Mouse (Mus musculus) kidney, embryonic 16.5 days (tissue): ENCODE results near the gene Epb41l2. TPM values are rescaled to one million over a fixed set of nuclear protein-coding genes. Genes with fewer than 3 reads are reported as not detected.

Source experiments
- ATAC-seq: fragments of 200-750 bp; cut with Nextera tagmentation; 2 replicates; pipeline ENCODE4 v1.8.0; 2017; ENCODE audit warnings: moderate TSS enrichment; ENCODE audit not compliant: low FRiP score, low TSS enrichment
- H3K27ac ChIP-seq: fragments of 300-500 bp; sonication (generic); 2 replicates; pipeline ENCODE4 v1.5.1; 2014; ENCODE audit warnings: low read length
- H3K27me3 ChIP-seq: fragments of 300-500 bp; sonication (generic); 2 replicates; pipeline ENCODE4 v1.6.1; 2014; ENCODE audit warnings: low read length, control low read depth, mixed read lengths; ENCODE audit not compliant: insufficient read depth
- H3K36me3 ChIP-seq: fragments of 300-500 bp; sonication (generic); 2 replicates; pipeline ENCODE4 v1.6.1; 2014; ENCODE audit warnings: low read length, control low read depth, mixed read lengths; ENCODE audit not compliant: insufficient read depth
- H3K4me1 ChIP-seq: fragments of 300-500 bp; sonication (generic); 2 replicates; pipeline ENCODE4 v1.6.1; 2014; ENCODE audit warnings: low read length, control low read depth, mixed read lengths; ENCODE audit not compliant: insufficient read depth
- H3K4me2 ChIP-seq: fragments of 300-500 bp; sonication (generic); replicated peaks from 2 replicates; pipeline ENCODE4 v1.6.1; 2014; ENCODE audit warnings: low read depth, low read length
- H3K4me3 ChIP-seq: fragments of 300-500 bp; sonication (generic); 2 replicates; pipeline ENCODE4 v1.5.1; 2014; ENCODE audit warnings: mild to moderate bottlenecking, low read length
- H3K9ac ChIP-seq: fragments of 300-500 bp; sonication (generic); replicated peaks from 2 replicates; pipeline ENCODE4 v1.6.1; 2014; ENCODE audit warnings: low read length
- H3K9me3 ChIP-seq: fragments of 300-500 bp; sonication (generic); 2 replicates; pipeline ENCODE4 v1.6.1; 2016; ENCODE audit warnings: low read length, control low read depth
- WGBS: fragments of 180-500 bp; shearing (Covaris S2); extraction: QIAGEN DNeasy Blood & Tissue Kit; methylation state at CpG from one replicate; pipeline ENCODE4 v1.1.7; 2014; 5-methylcytosine and 5-hydroxymethylcytosine counted together
- polyA plus RNA-seq: library from polyadenylated mRNA; unstranded; fragments of >200 nt; fragmentation: Nextera tagmentation; extraction: Ambion mirVana; gene quantifications from 2 replicates; pipeline ENCODE4 v1.2.1, GENCODE M21; 2015

Gene Epb41l2
- polyA plus RNA-seq, 1 experiment from 2014 or later, result 74.9 TPM

DNA sequence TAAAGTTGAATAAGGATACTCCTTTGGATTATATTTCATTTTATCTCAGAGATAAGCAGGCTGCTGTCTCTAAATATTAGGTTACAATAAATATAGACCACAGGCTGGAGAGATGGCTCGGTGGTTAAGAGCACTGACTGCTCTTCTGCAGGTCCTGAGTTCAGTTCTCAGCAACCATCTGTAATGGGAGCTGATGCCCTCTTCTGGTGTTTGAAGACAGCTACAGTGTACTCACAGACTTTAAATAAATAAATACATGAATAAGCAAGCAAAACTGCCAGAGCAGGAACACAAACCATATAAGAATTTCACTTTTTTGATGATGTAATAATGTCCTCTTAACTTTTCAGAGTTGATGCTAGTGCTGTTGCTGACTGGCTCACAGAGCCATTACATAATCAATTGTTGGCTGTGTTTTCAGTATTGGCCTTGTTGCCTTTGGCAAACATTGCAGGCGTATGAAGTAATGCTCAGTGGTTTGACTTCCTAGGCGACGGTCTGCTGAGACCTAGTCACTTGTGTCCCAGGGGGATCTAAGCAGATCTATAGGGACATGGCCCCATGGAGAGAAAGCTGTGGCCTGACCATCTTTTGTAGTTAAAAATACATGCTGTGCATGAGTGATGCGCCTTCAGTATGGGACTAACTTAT is 35.8 kb downstream of the Epb41l2 start:
- Histone ChIP-seq H3K36me3 (no peaks in the 10 kb centered on the region), H3K9ac (no peak overlapping the region), H3K9me3 (no peaks in the 10 kb centered on the region), H3K27me3 (no peaks in the 10 kb centered on the region), H3K27ac (no peak overlapping the region), H3K4me2 (no peak overlapping the region), H3K4me3 (no peak overlapping the region), H3K4me1 (peaks cover 22% of the 10 kb centered on the region)
- ATAC-seq, result no peak
- WGBS, result 81% methylated on average over 5 of the region's 5 CpGs

DNA sequence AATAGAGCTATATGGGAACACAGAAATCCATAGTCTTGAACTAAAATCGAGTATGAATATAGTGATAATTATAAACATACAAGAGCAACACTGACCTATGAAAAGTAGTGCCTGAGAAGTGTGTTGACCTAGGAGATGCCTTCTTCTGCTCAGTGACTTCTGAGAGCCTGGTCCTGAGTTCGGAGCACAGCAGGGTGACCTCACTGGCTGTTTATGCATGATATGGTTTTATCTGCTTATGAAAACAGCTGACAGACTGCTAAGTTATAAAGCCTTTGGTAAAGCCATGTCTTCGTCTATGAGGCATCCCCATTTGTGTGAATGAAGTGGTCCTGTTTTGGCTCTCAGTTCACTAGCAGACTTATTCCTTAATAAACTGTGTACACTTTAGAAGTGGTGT is 37.3 kb downstream of the Epb41l2 start:
- WGBS, result 84% methylated on average over 3 of the region's 3 CpGs
- no peak overlapping the region for H3K4me2 ChIP-seq
- H3K9me3 ChIP-seq, result no peaks in the 10 kb centered on the region
- ATAC-seq, result no peak
- H3K4me1 ChIP-seq, result peaks cover 28% of the 10 kb centered on the region
- H3K27me3 ChIP-seq, result no peaks in the 10 kb centered on the region
- H3K27ac ChIP-seq, result no peak overlapping the region
- H3K4me3 ChIP-seq, result no peak overlapping the region
- H3K9ac ChIP-seq, result no peak overlapping the region
- H3K36me3 ChIP-seq, result no peaks in the 10 kb centered on the region

DNA sequence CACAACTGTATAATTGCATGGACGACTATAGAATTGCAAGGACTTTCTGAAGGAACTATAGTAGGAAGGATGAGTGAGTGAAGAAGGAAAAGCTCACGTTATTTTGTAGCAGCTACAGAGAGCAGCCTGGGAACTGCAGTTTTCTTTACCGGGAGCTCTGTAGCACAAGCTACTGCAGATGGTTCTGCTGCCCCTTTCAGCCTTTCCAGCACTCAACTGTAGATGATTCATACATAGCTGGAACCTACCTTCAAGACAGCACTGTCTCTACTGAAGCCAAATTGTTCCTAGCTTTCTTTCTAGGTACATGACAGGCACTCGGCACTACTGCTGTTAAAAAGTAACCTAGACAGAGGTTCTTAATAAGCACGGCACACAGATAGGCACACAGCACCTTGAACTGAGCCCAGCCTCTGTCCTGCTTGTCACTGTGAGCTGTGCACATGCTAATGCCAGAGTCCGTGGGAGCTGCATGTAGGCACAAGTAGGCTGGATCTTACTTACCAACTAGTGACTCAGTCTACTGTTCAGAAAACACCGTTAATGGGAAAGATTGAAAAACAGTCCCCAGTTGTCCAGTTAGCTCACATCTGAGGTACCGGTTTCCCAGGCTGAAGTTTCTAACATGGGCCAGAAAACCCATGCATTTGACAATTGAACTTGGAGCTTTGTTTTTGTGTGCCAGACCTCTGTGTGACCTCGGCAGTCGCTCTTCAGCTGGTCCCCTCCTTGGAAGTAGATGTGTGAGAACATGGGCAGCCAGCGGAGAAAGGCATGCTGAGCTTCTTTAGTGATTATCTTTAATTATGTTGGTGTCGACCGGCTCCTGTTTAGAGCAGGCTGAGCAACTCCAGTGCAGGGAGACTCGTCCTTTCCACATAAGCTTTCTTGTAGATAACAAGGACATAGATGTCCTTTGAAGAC is 38.4 kb downstream of the Epb41l2 start:
- 0 out of 2 replicates have a peak, but pooled peaks have one; percentile 53 for ATAC-seq
- no peaks in the 10 kb centered on the region for H3K36me3 ChIP-seq
- no peak overlapping the region for H3K27ac ChIP-seq
- H3K9ac ChIP-seq, result no peak overlapping the region
- 49% methylated on average over 14 of the region's 14 CpGs for WGBS
- no peaks in the 10 kb centered on the region for H3K27me3 ChIP-seq
- H3K4me3 ChIP-seq, result no peak overlapping the region
- H3K4me2 ChIP-seq, result no peak overlapping the region
- H3K4me1 ChIP-seq, result peaks cover 38% of the 10 kb centered on the region
- no peaks in the 10 kb centered on the region for H3K9me3 ChIP-seq

DNA sequence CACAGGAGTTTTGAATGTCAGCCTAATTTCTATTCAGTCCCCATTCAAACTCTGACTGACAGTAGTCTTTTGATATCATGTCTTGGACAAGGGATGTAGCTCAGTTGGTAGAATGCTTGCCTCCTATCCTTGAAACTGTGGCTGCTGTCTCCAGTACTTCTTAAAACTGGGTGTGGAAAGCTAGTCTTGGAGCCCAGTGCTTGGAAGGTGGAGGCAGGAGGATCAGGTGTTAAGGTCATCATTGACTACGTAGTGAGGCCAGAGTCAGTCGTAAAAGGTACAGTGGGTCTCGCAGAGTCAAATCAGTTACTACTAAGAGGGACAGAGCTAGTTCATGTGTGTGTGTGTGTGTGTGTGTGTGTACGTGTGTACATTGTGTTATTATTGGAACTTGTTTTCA is 39.4 kb downstream of the Epb41l2 start:
- no peak overlapping the region for H3K4me3 ChIP-seq
- peaks cover 46% of the 10 kb centered on the region for H3K4me1 ChIP-seq
- no peak for ATAC-seq
- H3K27me3 ChIP-seq, result no peaks in the 10 kb centered on the region
- WGBS, result 64% methylated on average over 4 of the region's 4 CpGs
- H3K4me2 ChIP-seq, result no peak overlapping the region
- no peaks in the 10 kb centered on the region for H3K9me3 ChIP-seq
- no peak overlapping the region for H3K27ac ChIP-seq
- H3K36me3 ChIP-seq, result no peaks in the 10 kb centered on the region
- H3K9ac ChIP-seq, result no peak overlapping the region

DNA sequence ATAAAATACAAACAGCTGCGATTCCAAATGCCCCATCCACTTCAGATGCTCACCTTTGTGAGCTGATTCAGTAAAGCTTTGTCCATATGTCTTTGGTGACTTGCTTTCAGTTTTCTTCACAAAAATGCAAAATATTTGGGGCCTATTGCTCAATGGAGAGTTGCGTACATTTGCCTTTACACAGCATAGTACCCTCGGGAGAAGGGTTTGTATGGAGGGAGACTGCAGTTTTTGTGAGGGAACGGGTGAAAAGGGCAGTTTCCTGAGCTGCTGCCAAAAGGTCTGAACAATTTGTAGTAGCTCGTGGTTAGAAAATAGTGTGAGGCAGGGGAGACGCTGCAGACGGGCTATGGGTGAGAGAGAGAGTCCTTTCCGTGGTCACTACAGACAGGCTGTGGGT is 40.5 kb downstream of the Epb41l2 start:
- no peaks in the 10 kb centered on the region for H3K9me3 ChIP-seq
- H3K36me3 ChIP-seq, result no peaks in the 10 kb centered on the region
- no peak overlapping the region for H3K4me3 ChIP-seq
- no peak overlapping the region for H3K9ac ChIP-seq
- peaks cover 49% of the 10 kb centered on the region for H3K4me1 ChIP-seq
- WGBS, result 44% methylated on average over 8 of the region's 8 CpGs
- no peak for ATAC-seq
- H3K27ac ChIP-seq, result no peak overlapping the region
- H3K4me2 ChIP-seq, result no peak overlapping the region
- no peaks in the 10 kb centered on the region for H3K27me3 ChIP-seq

DNA sequence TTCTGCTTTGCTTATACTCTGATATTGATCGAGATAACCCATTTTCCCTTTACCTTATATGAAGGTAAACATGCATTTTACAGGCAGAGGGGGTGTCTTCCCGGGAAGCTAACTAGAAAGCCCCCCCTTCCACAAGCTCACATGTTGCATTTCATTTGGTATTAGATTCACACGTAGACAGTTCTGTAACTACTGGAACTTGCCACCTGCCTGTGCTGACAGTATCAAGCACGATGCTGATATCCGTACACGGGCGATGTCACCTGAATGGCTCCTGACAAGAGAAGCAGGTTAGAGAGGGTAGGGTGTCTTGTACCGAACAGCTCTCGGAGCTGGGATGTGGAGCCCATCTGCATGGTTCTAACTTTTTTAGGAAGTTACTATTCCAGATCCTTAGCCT is 41.0 kb downstream of the Epb41l2 start:
- Histone ChIP-seq H3K9me3 (no peaks in the 10 kb centered on the region), H3K36me3 (no peaks in the 10 kb centered on the region), H3K4me3 (no peak overlapping the region), H3K27me3 (no peaks in the 10 kb centered on the region), H3K4me2 (no peak overlapping the region), H3K4me1 (peaks cover 49% of the 10 kb centered on the region), H3K27ac (no peak overlapping the region), H3K9ac (no peak overlapping the region)
- ATAC-seq, result no peak
- 91% methylated on average over 9 of the region's 9 CpGs for WGBS

DNA sequence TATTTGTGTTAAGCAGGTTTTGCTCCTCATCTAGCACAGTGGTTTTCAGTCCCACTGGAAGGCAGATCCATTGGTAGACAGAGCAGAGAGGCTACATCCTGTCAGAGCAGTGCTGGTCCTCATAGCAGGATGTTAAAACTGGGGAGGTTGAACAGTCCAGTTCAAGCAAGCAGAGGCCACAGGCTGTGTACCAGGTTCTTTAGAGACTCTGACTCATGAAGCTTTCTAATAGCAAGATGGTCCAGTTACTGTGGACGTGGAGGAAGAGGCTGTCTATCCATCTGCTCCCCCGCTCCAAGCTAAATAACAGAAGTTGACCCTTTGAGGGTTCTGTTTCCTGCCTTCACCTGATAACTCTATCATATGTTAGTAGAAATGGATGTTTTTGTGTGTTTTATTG is 41.8 kb downstream of the Epb41l2 start:
- H3K36me3 ChIP-seq, result no peaks in the 10 kb centered on the region
- H3K4me2 ChIP-seq, result no peak overlapping the region
- H3K4me1 ChIP-seq, result peaks cover 49% of the 10 kb centered on the region
- no peaks in the 10 kb centered on the region for H3K9me3 ChIP-seq
- H3K4me3 ChIP-seq, result no peak overlapping the region
- H3K27me3 ChIP-seq, result no peaks in the 10 kb centered on the region
- H3K27ac ChIP-seq, result no peak overlapping the region
- H3K9ac ChIP-seq, result no peak overlapping the region
- ATAC-seq, result no peak
- 70% methylated on average over 2 of the region's 2 CpGs for WGBS

DNA sequence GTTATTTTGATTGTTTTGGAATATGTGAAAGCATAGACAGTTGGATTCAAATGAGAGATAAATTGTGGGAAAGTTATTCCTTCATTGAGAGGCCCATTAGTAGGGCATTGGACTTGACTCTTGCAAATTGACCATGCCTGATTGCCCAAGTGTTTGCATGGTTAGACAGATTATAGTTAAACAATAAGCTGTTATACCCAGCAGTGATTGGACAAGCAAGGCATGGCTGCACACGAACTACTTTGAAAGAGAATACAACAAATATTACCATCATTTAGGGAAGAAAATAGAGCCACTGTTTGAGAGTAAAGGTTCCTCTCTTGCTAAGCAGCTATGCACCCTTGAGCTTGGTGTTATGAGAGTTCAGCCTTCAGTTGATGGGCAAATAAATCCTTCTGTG is 43.3 kb downstream of the Epb41l2 start:
- H3K27me3 ChIP-seq, result no peaks in the 10 kb centered on the region

DNA sequence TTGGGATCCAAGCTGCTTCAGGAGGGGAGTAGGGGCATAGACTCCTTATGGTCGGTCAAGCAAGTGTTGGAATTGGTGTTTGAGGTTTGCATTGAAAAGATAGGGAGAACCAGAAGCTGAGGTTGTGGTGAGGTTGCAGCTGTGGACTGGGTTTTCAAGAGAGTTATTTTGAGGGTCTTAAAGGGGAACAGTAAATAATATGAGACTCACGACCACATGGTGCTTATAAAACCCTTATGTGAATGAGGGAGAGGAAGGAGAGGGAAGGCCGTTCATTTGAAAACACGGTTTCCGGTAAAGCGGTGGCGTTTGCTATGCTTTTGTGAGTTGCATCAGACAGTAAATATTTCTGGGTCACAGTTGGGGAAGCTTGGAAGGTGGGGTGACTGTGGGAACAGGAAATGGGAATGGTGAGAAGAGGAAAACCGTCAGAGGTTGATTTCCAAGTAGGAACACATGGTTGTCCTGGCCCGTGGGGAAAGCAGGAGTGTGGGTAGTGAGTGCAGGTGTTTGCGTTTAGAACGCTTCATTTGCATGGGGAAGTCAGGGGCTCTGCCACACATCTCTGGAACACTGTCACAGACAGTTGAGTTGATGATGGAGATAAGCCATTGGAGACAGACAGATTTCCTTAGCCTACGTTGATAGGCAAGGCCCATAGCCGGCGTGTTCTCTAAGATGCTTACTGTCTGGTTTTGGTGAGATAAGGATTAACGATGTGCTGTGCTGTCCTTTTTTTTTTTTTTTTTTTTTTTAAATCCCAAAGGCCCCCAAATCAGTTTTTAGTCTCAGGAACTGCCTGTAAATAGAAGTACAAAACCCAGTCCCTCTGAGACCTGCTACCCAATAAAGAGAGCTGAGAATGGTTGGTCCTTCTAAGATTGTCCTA is 44.5 kb downstream of the Epb41l2 start:
- no peaks in the 10 kb centered on the region for H3K9me3 ChIP-seq
- WGBS, result 67% methylated on average over 15 of the region's 15 CpGs
- ATAC-seq, result no peak

More for the DNA sequence above, 43.3 kb downstream of the Epb41l2 start:
- Histone ChIP-seq H3K27ac (no peak overlapping the region), H3K36me3 (no peaks in the 10 kb centered on the region), H3K9ac (no peak overlapping the region), H3K9me3 (no peaks in the 10 kb centered on the region), H3K4me1 (peaks cover 40% of the 10 kb centered on the region), H3K4me3 (no peak overlapping the region), H3K4me2 (no peak overlapping the region)
- peak; percentile 74 for ATAC-seq
- 51% methylated on average over 1 of the region's 1 CpGs for WGBS

More for the DNA sequence above, 44.5 kb downstream of the Epb41l2 start:
- Histone ChIP-seq H3K27ac (no peak overlapping the region), H3K4me3 (no peak overlapping the region), H3K36me3 (no peaks in the 10 kb centered on the region), H3K9ac (no peak overlapping the region), H3K4me1 (peaks cover 34% of the 10 kb centered on the region), H3K4me2 (no peak overlapping the region), H3K27me3 (no peaks in the 10 kb centered on the region)
